Mouse (Mus musculus) layer of hippocampus, postnatal 14 days (tissue): Measurements from ENCODE around the gene Alad. TPM values are rescaled to one million over a fixed set of nuclear protein-coding genes. Genes with fewer than 3 reads are reported as not detected.
"Not testable (repeated sequence)": the region's sequence is repeated elsewhere in the genome, so short reads cannot be mapped to it uniquely, and the experiment has no call there.

ENCODE experiments used
- DNase-seq, 2 experiments: peaks; one replicate each; pipeline ENCODE4 v3.0.0; 2021 to 2022; ENCODE audit warnings: low spot score in 2 of 2, mixed read lengths in 1 of 2
- total RNA-seq, 2 experiments: library from RNA; stranded (reverse); gene quantifications; 2 replicates each; pipeline ENCODE4 v1.2.3; 2021

Alad gene
- total RNA-seq, 2 experiments from 2014 or later, result 21.7 to 27.6 TPM

- DNase-seq, result no peak
These were observed 31.8 kb downstream of the Alad start for GRCm38 (mm10) chr4:62487914-62488313.

DNA sequence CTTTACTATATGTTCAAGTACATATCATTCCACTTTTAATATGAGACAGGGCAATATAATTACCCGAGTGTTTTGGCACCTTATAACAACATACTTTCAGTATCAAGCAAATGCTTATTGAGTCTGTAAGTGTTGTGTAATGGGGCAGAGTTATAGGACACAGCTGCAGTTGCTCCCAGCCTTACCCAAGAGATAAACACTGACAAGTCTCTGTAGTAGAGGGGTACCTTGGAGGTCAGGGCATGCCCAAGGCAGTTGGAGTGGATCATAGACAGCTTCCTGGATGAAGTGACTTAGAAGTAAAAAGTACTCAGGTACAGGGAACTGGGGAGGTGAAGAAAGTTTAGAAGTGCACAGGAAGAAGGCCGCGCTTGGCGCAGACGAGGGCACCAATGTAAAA lies 32.5 kb downstream of the Alad start:
- no peak for DNase-seq

DNA sequence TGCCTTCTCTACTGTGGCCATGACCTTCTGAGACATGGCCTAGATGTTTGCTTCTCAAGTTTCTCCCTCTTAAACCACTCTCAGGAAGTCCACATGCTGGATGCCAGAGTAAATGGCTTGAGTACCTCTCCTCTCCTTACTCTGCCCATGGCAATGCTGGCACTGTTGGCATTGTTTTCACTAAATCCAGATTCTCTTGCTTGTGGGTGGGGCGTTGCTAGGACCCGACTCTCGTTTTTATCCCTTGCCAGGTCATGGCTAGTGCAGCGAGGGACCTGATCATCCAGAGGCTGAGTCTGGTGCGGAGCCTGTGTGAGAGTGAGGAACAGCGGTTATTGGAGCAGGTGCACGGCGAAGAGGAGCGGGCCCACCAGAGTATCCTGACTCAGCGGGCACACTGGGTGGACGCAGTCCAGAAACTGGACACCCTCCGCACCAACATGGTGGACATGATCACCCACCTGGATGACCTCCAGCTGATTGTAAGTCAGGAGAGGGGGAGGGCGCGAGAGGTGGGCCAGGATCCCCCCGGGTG lies 33.5 kb downstream of the Alad start:
- DNase-seq, result no peak

DNA sequence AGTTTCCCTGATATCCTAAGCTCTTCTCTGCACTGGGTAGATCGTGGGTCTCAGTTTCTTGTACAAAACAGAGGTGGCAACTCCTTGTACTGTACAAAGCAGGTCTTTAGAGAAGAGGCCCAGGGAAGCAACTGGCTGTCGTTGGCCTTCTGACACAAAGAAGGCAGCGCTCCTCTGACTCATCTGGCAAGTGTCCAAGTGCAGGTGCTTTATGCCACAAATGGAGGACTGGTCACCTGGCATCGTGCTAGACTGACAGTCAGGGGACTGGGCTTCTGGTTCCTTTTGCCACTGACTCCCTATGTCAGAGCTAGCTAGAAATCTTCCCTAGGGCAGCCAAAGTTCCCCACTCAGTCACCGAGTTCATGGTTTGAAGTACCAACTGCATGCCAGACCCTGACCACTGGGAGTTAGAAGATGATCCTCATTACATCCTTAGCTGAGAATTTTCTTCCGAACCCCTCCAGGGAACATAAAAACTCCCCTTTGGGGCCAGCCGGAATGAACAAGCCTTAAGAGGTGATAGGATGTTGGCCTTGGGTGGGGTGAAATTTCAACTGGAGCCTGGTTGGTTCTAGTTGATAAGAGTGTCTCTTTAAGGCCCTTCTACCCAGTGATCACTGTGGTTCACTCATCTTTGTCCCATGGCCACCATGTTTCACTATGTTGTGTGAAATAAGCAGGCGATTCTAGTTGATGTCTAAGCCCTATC lies 34.1 kb downstream of the Alad start:
- DNase-seq, result no peak

GRCm38 (mm10) chr4:62484928-62485327 lies 34.8 kb downstream of the Alad start:
- DNase-seq, result no peak

- no peak for DNase-seq
These were observed 38.8 kb downstream of the Alad start for GRCm38 (mm10) chr4:62480709-62481605.

GRCm38 (mm10) chr4:62479937-62480708 lies 39.6 kb downstream of the Alad start, which contains the start of gene Bspry:
Gene Bspry (plus strand): TSS chr4:62480053.
- no peak for DNase-seq

DNA sequence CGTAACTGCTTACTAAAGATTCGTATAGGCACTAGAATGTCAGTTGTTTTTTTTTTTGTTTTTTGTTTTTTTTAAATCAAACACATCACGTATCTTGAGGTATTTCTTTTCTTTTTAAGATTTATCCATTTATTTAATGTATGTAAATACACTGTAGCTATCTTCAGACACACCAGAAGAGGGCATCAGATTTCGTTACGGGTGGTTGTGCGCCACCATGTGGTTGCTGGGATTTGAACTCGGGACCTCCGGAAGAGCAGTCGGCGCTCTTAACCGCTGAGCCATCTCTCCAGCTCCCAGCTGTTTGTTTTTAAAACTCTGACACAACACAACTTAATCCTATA lies 40.2 kb downstream of the Alad start:
- DNase-seq, result not testable (repeated sequence)

- DNase-seq, result no peak
These were observed 42.0 kb downstream of the Alad start for GRCm38 (mm10) chr4:62477542-62478244.

- no peak for DNase-seq
These were observed 43.9 kb downstream of the Alad start for GRCm38 (mm10) chr4:62475793-62476192.

- DNase-seq, result no peak
These were observed 44.6 kb downstream of the Alad start for GRCm38 (mm10) chr4:62475131-62475530.

DNA sequence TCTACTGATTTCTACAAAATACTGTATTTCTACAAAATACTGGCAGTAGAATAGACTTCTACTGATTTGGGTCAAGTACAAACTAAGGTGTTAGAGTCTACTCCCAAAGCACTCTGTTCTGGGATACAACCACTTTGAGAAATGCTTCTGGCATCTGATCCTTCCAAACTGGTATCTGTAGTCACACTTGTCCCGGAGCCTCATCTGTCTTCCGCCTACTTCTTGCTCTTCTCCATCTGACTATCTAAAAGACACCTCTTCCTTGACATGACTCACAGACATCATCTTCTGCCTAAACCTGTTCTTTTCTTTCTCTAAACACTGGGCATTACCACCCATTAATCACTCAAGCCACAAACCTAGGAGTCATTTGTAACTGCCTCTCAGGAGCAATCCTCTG lies 47.6 kb downstream of the Alad start:
- DNase-seq, result no peak

GRCm38 (mm10) chr4:62470598-62471051 lies 49.1 kb downstream of the Alad start, which contains the start of gene Wdr31:
Gene Wdr31 (minus strand): TSS chr4:62470896.
- DNase-seq, result peak; percentile 80 to 81

DNA sequence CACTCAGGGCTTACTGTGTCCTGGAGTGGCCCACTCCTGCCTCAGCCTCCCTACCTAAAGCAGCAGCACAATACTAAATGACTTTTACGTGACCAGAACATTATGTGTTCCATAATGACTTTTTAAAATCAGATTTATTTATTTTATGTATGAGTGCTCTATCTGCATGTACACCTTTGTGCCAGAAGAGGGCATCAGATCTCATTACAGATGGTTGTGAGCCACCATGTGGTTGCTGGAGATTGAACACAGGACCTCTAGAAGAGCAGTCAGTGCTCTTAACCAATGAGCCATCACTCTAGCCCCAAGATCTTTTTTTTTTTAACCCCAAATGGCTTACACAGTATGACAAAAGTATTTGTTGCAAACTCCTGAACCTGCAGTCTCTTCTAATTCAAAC lies 51.6 kb downstream of the Alad start:
- no peak for DNase-seq

- DNase-seq, result no peak
These were observed 56.6 kb downstream of the Alad start for GRCm38 (mm10) chr4:62463124-62463523.

GRCm38 (mm10) chr4:62460348-62460747 lies 59.4 kb downstream of the Alad start:
- no peak for DNase-seq
